Mouse (Mus musculus): ENCODE results near the gene Tnks2.

Gene Tnks2

GRCm38 (mm10) chr19:36896791-36897569, 62.9 kb downstream of the Tnks2 start:
- no peak for DNase-seq (ENCODE audit: low read depth, low spot score)

GRCm38 (mm10) chr19:36897778-36898177, 63.7 kb downstream of the Tnks2 start:
- DNase-seq (ENCODE audit: low read depth, low spot score): peak; percentile 56

GRCm38 (mm10) chr19:36903377-36903776, 69.3 kb downstream of the Tnks2 start:
- DNase-seq (ENCODE audit: low read depth, low spot score): no peak

- DNase-seq (ENCODE audit: low read depth, low spot score): peak; percentile 16
Observed at GRCm38 (mm10) chr19:36904211-36905007, 70.4 kb downstream of the Tnks2 start.

GRCm38 (mm10) chr19:36909150-36909549, 75.1 kb downstream of the Tnks2 start:
- DNase-seq (ENCODE audit: low read depth, low spot score): no peak

- DNase-seq (ENCODE audit: low read depth, low spot score): peak; percentile 82
Observed at GRCm38 (mm10) chr19:36909676-36910292, 75.8 kb downstream of the Tnks2 start.

GRCm38 (mm10) chr19:36910424-36911045, 76.5 kb downstream of the Tnks2 start:
- DNase-seq (ENCODE audit: low read depth, low spot score): no peak

GRCm38 (mm10) chr19:36913064-36913463, 79.0 kb downstream of the Tnks2 start:
- DNase-seq (ENCODE audit: low read depth, low spot score): no peak

GRCm38 (mm10) chr19:36916206-36916605, 82.2 kb downstream of the Tnks2 start:
- DNase-seq (ENCODE audit: low read depth, low spot score): no peak

GRCm38 (mm10) chr19:36916876-36917389, 82.9 kb downstream of the Tnks2 start:
- no peak for DNase-seq (ENCODE audit: low read depth, low spot score)

GRCm38 (mm10) chr19:36918441-36919301, 84.6 kb downstream of the Tnks2 start:
- peak; percentile 74 for DNase-seq (ENCODE audit: low read depth, low spot score)

- peak; percentile 62 for DNase-seq (ENCODE audit: low read depth, low spot score)
Observed at GRCm38 (mm10) chr19:36919466-36919865, 85.4 kb downstream of the Tnks2 start, which contains the start of gene Fgfbp3. Fgfbp3 (minus strand) TSS chr19:36919615.

- DNase-seq (ENCODE audit: low read depth, low spot score): peak; percentile 69
Observed at GRCm38 (mm10) chr19:36922015-36922414, 88.0 kb downstream of the Tnks2 start.

- DNase-seq (ENCODE audit: low read depth, low spot score): no peak
Observed at GRCm38 (mm10) chr19:36922936-36923335, 88.9 kb downstream of the Tnks2 start.

- DNase-seq (ENCODE audit: low read depth, low spot score): peak; percentile 94
Observed at GRCm38 (mm10) chr19:36925671-36926552, 91.9 kb downstream of the Tnks2 start, which contains the start of gene Btaf1. Btaf1 (plus strand) TSS chr19:36926079.

GRCm38 (mm10) chr19:36926553-36927236, 92.7 kb downstream of the Tnks2 start:
- peak; percentile 49 for DNase-seq (ENCODE audit: low read depth, low spot score)

GRCm38 (mm10) chr19:36927800-36928361, 93.8 kb downstream of the Tnks2 start:
- no peak for DNase-seq (ENCODE audit: low read depth, low spot score)

GRCm38 (mm10) chr19:36929816-36930215, 95.8 kb downstream of the Tnks2 start:
- DNase-seq (ENCODE audit: low read depth, low spot score): no peak
